Mouse (Mus musculus) liver, postnatal 0 days (tissue): ENCODE results near the gene Ppp2r5d.

ENCODE experiments used
- CTCF ChIP-seq: sonication (generic); IDR thresholded peaks from 2 replicates; pipeline ENCODE4 v1.5.1; 2016; ENCODE audit warnings: antibody characterized with exemption, low read depth
- EP300 ChIP-seq: IDR thresholded peaks from 2 replicates; pipeline ENCODE4 v1.6.1; 2016; ENCODE audit warnings: antibody characterized with exemption, low read depth, mild to moderate bottlenecking

DNA sequence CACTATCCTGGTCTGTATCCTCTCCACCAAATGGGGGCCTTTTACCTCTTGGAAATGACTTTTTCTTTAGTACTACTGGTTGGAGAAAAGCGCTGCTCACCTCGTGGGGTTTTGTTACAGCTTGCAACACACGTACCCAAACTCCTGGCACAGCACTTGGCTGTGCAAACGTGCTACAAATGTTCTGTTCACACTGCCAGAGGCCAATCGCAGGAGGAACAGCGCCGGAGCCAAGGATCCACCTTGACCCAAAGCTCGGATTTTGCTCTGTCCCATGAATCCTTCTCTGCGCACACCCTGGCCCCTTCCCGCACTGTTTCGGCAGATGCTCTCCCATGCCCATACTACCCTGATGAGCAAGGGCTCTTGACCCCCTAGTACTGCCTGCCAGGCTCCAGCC, 23.6 kb upstream of the Ppp2r5d start:
- no peak for TF ChIP-seq CTCF
- TF ChIP-seq EP300: no peak
